Mouse (Mus musculus) gastrocnemius, postnatal 36 days (tissue): ENCODE measurements around the gene Ces1f. TPM values are rescaled to one million over a fixed set of nuclear protein-coding genes. Genes with fewer than 3 reads are reported as not detected.
"Not testable (repeated sequence)": the region's sequence is repeated elsewhere in the genome, so short reads cannot be mapped to it uniquely, and the experiment has no call there.

Experiments used
- DNase-seq, 2 experiments: peaks; one replicate each; pipeline ENCODE4 v3.0.0; 2022
- intact Hi-C: fragments of 180-260 bp; cut with DNase I; formaldehyde crosslinking; loops from one replicate; pipeline ENCODE4 v1.15.1; 2025
- long read RNA-seq, 2 experiments: library from polyadenylated mRNA; stranded (forward); transcript quantifications; one replicate each; pipeline ENCODE4 v2.0.0; 2021
- total RNA-seq, 2 experiments: library from RNA; stranded (reverse); gene quantifications; 2 replicates each; pipeline ENCODE4 v1.2.3; 2021

Gene Ces1f
- total RNA-seq, result under 1 TPM; 0.31 to 0.67 TPM
- long read RNA-seq, experiment 1, result 0 reads
- long read RNA-seq, experiment 2, result 0 reads

GRCm38 (mm10) chr8:93279556-93279955, at the start of gene Ces1f:
TSS of gene Ces1f (minus strand) at chr8:93279747.
- DNase-seq, result no peak
- intact Hi-C loops, result no loop called here

DNA sequence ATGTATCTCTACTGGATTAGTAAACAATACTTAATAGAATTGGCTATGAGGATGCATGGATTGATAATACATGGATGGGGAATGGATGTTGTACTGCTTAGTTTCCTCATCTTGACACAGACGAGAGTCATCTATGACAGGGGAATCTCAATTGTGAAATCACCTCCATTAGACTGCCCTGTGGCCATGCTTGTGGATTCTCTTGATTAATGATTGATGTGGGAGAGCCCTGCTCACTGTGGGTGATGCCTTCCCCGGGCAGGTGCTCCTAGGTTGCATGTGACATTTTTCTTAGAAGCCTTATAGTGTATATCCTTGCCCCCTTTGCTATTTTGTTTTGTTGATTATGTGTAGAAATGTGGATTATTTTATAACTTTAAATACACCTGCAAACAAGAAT, 45.6 kb upstream of the Ces1f start:
- DNase-seq, result no peak
- intact Hi-C loops, result no loop called here

DNA sequence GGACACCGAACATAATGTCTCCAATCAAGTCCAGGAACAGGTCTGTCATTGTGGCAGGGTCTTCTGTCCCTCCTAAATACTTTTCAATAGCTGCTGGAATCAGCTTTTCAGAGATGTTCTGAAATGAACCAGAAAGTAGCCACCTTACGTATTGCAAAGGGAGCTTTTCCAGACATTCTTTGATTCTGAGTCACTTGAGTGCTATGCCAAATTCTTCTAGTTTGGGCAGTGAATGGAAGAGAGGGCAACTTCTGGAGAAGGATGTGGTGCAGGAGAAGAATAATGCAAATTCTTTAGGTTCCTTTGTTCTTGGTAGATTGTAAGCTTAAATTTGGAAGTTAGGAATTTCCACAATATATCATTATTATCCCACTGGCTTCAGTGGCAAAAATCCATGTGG, 37.5 kb upstream of the Ces1f start:
- no peak for DNase-seq
- intact Hi-C loops, result no loop called here

- intact Hi-C loops, result no loop called here
- no peak for DNase-seq
Observed at GRCm38 (mm10) chr8:93315557-93315956, 36.0 kb upstream of the Ces1f start.

DNA sequence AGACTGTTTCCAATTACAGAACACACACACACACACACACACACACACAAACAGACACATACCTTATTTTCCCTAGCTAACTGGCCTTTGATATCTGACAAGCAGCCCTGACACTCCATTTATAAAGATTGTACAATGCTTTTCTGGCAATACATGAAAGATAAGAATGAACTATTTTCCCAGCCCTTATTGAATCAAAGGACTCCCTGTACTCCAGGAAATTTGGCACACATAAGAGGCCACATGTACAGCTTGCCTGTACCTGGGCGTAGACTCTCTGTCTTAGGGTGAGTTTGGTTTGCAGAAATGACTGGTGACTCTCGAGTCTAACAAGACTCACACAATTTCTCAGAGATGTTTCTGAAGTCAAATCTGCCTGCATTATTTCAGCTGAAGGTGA, 4.3 kb upstream of the Ces1f start:
- intact Hi-C loops, result no loop called here
- no peak for DNase-seq

- intact Hi-C loops, result no loop called here
- no peak for DNase-seq
Observed at GRCm38 (mm10) chr8:93282349-93282748, 2.8 kb upstream of the Ces1f start.

DNA sequence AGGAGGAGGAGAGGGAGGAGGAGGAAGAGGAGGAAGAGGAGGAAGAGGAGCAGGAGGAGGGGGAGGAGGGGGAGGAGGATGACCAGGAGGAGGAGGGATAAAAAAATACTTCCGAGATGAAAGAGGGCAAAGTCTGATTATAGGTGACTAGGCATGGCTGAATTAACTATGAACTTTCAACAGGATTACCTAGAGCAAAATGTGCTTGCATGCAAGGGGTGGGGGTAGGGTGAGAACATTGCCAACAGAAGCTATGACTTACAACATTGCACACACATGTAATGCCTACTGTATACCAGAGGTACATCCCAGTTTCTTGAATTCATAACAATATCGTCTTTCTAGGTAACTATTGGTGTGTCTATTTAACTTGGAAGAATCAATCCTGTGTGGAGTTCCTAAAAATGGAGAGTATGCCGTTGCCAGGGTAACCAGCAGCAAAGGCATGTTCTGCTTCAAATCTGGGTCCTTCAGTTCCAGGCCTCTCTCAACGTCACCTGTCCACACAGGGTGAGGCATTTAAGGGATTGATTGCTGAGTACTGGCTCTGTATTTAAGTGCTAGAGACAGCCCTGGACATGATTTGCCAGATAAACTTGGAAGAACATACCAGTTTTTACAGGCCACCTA, 1.3 kb downstream of the Ces1f start:
- DNase-seq, result no peak
- intact Hi-C loops, result no loop called here

- DNase-seq, result no peak
- intact Hi-C loops, result no loop called here
Observed at GRCm38 (mm10) chr8:93274609-93275008, 4.9 kb downstream of the Ces1f start.

DNA sequence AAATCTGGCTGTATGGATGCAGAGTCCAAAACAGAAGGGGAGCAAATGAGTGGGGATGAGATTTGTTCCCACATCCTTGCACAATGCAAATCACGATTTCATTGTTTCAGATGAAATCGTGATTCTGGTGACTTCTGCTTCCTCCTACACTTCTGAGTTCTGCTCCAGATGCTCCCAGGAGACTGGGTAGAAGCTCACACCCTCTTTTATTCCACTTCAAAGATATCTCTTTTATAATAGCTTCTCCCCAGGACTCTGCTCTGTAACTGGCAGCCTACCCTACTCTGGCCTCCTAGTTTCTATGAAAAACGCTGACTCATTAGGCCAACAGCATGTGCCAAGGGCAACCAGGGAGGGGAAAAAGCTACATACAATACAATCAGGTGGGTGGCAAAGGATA, 6.2 kb downstream of the Ces1f start:
- DNase-seq, result no peak
- intact Hi-C loops, result no loop called here

DNA sequence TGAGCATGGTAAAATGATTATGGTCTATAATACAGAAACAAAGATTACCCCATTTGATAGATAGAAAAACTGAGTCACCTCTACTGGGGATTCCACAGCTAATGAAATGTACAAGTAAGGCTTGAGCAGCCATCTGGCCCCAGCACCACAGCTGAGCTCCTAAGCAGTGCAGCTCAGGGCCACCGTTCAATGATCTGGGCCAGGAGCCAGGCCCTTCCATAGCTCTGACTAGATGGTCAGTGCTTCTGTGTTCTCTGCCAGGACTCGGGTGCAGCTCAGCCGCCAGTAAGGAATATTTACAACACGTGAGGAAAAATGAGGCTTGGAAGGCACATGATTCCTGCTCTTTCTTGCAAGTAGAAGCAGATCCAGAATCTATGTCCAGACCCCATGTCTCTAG, 6.9 kb downstream of the Ces1f start:
- intact Hi-C loops, result no loop called here
- DNase-seq, result no peak

DNA sequence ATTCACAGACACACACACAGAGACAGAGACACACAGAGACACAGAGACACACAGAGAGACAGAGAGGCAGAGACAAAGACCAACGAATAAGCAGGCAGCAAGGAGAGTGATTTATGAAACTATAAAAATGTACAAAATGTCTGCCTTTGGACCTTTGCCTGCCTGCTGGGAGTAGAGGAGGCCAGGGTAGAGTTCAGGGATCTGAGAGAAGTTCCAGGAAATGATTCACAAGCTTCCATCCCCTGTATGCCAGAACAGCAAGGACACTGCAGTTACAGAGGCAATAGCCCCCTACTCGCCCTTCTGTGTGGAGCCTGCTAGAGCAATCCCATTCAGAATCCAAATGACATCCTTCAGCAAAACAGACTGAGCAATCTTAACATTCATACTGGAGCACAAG, 18.1 kb downstream of the Ces1f start:
- DNase-seq, result no peak
- intact Hi-C loops, result no loop called here

DNA sequence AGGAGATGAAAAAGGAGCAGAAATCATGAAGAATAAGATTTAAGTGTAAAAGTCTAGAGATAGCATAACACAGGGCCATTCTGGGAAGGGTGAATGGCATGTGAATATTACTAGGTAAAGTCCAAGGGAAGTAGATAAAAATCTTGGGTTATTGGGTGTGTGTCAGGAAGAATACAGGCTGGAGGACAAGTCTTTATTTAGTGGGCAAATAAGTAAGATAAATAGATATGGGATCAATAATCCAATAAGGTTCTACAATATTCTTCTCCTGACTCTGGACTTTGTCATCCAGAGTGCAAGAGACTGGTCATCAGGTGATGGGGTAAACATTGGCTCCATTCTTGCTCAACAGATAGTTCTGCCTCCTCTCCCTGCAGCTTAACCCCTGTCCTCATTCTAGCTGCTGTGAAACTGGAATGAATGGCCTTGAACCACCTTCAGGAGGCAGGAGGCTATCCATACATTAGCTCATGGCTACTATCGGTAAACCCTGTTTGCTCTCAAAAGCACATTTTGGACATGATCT, 27.1 kb downstream of the Ces1f start:
- intact Hi-C loops, result no loop called here
- DNase-seq, result no peak

GRCm38 (mm10) chr8:93246057-93246456, 33.5 kb downstream of the Ces1f start:
- DNase-seq, result no peak
- intact Hi-C loops, result no loop called here

- no peak for DNase-seq
- intact Hi-C loops, result no loop called here
Observed at GRCm38 (mm10) chr8:93239884-93240283, 39.7 kb downstream of the Ces1f start.

DNA sequence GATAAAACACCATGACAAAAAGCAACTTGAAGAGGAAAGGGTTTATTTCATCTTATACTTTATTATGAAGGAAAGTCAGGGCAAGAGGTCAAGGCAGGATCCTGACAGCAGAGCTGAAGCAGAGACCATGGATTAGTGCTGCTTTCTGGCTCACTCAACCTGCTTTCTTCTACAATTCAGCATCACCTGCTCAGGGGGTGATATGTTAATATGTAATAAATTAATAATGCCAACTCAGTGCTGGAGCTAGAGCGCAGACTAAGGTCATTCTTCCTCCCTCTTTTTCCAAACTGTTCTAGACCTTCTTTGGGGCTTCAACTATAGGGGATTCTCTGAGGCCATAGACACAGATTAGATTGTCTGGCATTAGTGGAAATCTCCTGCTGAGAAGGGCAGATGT, 43.9 kb downstream of the Ces1f start:
- no peak for DNase-seq
- intact Hi-C loops, result no loop called here

GRCm38 (mm10) chr8:93234706-93235105, 44.8 kb downstream of the Ces1f start:
- intact Hi-C loops, result no loop called here
- DNase-seq, result no peak

DNA sequence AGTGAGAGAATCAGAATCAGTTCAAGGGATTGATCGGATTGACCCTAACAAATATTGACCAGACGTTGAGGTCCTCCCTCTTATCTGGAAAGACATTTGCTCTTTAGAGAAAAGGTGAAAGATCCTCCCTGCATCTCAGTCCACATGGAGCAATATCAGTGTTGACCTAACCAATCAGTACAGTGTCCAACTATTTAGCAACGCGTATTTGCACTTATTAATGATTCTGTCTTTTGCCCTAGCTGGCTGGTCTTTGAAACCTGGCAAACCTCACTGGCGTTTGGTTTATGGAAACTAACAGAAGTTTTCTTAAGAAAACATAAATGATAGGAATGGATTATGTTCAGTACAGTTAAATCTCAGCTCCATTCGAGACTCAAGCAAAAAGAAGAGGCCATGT, 45.5 kb downstream of the Ces1f start:
- intact Hi-C loops, result no loop called here
- no peak for DNase-seq

DNA sequence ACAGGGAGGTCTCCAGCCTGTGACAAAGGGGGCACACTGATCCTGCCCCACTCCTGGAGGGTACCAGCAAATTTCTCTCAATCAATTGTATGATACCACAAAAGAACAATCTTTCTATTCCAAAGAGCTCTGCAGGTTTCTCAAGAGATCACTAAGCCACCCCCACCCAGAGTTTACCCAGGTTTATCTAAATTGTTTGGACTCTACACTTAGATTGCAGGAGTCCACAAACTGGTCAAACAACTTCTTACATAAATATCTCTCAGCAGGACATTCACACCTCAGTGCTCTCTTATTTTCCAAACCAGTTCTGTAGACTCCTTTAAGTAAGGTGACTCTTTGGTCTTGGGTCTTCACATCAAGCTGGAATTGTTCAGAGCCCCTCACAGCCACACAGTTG, 50.1 kb downstream of the Ces1f start, which contains the start of gene Ces1e:
Gene Ces1e (minus strand): TSS at position 174 of the 400 bp plus-strand sequence.
- no peak for DNase-seq
- intact Hi-C loops, result no loop called here

DNA sequence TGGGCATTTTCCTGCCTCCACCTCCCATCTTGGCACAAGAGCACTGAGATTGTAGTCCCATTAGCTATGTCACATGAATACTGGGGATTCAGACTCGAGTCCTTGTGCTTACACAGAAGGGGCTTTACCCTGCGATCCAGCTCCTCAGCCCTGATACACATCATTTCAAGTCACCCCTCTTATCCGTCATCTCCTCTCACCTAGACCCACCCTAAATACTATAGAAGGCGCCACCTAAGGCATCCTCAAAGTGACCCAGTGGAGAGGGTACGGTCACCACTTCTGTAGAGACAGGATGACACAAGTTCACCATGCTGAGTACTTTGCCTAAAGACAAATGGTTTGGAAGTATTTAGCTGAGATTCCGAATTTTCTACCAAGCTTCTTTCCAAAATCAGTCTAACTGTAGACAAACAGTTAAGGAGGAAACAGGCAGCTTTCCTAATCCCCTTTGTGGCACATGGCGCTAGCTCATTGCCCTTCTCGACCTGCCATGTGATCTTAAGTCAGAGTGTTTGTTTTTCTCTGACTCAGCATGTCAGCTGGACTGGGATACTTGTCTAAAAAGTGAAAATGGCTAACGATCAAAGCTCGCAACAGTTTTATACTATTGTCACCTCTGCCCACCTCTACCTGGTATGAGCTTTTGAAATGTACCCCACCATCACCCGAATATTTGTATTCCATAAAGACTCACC, 50.7 kb downstream of the Ces1f start:
- intact Hi-C loops, result no loop called here
- DNase-seq, result no peak

- DNase-seq, intact Hi-C loops: not testable (repeated sequence)
Observed at GRCm38 (mm10) chr8:93226471-93226870, 53.1 kb downstream of the Ces1f start.

DNA sequence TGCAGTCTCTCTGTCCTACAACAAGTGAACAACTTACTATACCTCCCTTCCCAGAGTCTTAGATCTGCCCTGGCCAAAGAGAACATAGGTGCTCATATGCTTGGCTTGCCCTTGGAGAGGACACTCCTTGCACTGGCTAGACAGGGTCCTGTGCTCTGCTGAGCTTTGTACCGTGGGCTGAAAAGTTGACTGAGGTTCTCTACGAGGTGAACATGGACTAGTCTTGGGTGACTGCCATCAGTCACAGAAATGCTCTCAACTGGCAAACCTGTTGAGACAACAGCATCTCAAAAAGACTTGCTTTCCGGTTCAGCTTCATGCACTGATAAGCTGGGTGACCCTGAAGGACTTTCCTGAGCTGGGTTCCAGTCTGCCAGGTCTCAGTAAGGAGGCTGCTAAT, 57.7 kb downstream of the Ces1f start:
- intact Hi-C loops, result no loop called here
- DNase-seq, result no peak

- intact Hi-C loops, result loop anchor here (10.0 kb wide), 1 partner anchor 177 kb away; no protein-coding TSS in a partner anchor
Observed at GRCm38 (mm10) chr8:93217867-93218266, 61.7 kb downstream of the Ces1f start.

More at GRCm38 (mm10) chr8:93217867-93218266, 61.7 kb downstream of the Ces1f start:
- DNase-seq, result no peak
